Mouse (Mus musculus): ENCODE data around the gene Daw1. TPM values are rescaled to one million over a fixed set of nuclear protein-coding genes. Genes with fewer than 3 reads are reported as not detected.

The Daw1 gene
- polyA plus RNA-seq, 1 experiment from 2014 or later: 0.25 TPM

- Histone ChIP-seq H3K4me1 (no peaks in the 10 kb centered on the region), H3K36me3 (replicated peaks) (no peaks in the 10 kb centered on the region), H3K27me3 (ENCODE audit: poor library complexity, severe bottlenecking) (no peaks in the 10 kb centered on the region), H3K4me3 (no peak overlapping the region), H3K27ac (no peak overlapping the region), H3K9me3 (no peaks in the 10 kb centered on the region)
- no peak for DNase-seq (ENCODE audit: extremely low spot score, low spot score)
Observed at GRCm38 (mm10) chr1:83224423-83224960, 64.9 kb downstream of the Daw1 start.

GRCm38 (mm10) chr1:83227946-83228345 is 68.4 kb downstream of the Daw1 start:
- Histone ChIP-seq H3K27ac (no peak overlapping the region), H3K9me3 (no peaks in the 10 kb centered on the region), H3K4me3 (no peak overlapping the region), H3K27me3 (ENCODE audit: poor library complexity, severe bottlenecking) (no peaks in the 10 kb centered on the region), H3K36me3 (replicated peaks) (no peaks in the 10 kb centered on the region), H3K4me1 (no peaks in the 10 kb centered on the region)
- 73% methylated on average over 3 of the region's 3 CpGs for WGBS
- no peak for DNase-seq (ENCODE audit: extremely low spot score, low spot score)

GRCm38 (mm10) chr1:83248235-83248746 is 88.7 kb downstream of the Daw1 start:
- Histone ChIP-seq H3K4me3 (no peak overlapping the region), H3K4me1 (no peaks in the 10 kb centered on the region), H3K9me3 (no peaks in the 10 kb centered on the region), H3K36me3 (replicated peaks) (no peaks in the 10 kb centered on the region), H3K27me3 (ENCODE audit: poor library complexity, severe bottlenecking) (no peaks in the 10 kb centered on the region), H3K27ac (no peak overlapping the region)
- no peak for DNase-seq (ENCODE audit: extremely low spot score, low spot score)
- WGBS: 91% methylated on average over 1 of the region's 1 CpGs

GRCm38 (mm10) chr1:83251746-83252145 is 92.2 kb downstream of the Daw1 start:
- Histone ChIP-seq H3K9me3 (no peaks in the 10 kb centered on the region), H3K36me3 (replicated peaks) (no peaks in the 10 kb centered on the region), H3K4me3 (no peak overlapping the region), H3K27me3 (ENCODE audit: poor library complexity, severe bottlenecking) (no peaks in the 10 kb centered on the region), H3K27ac (no peak overlapping the region), H3K4me1 (no peaks in the 10 kb centered on the region)
- DNase-seq (ENCODE audit: extremely low spot score, low spot score): no peak
- 87% methylated on average over 1 of the region's 1 CpGs for WGBS

Other genes starting within 250 kb of the Daw1 start
- gene A030005L19Rik, start 246.4 kb upstream of the Daw1 start, polyA plus RNA-seq (2016; fragmentation: Nextera tagmentation; extraction: Ambion mirVana): not detected in 2 replicates
- gene A030014E15Rik, start 234.8 kb upstream of the Daw1 start, polyA plus RNA-seq (2016; fragmentation: Nextera tagmentation; extraction: Ambion mirVana): not detected in 2 replicates
- gene Gm6217, start 228.4 kb upstream of the Daw1 start, polyA plus RNA-seq (2016; fragmentation: Nextera tagmentation; extraction: Ambion mirVana): not detected in 2 replicates
- not detected in 2 replicates for gene A030003K21Rik, start 216.4 kb upstream of the Daw1 start, polyA plus RNA-seq (2016; fragmentation: Nextera tagmentation; extraction: Ambion mirVana)
- not detected in 2 replicates for gene Gm7544, start 203.7 kb upstream of the Daw1 start, polyA plus RNA-seq (2016; fragmentation: Nextera tagmentation; extraction: Ambion mirVana)
- not detected in 2 replicates for gene Gm47955, start 199.5 kb upstream of the Daw1 start, polyA plus RNA-seq (2016; fragmentation: Nextera tagmentation; extraction: Ambion mirVana)
- not detected in 2 replicates for gene Gm47959, start 159.2 kb upstream of the Daw1 start, polyA plus RNA-seq (2016; fragmentation: Nextera tagmentation; extraction: Ambion mirVana)
- 0.18 and 0.52 TPM in 2 replicates for gene Slc19a3, start 121.3 kb upstream of the Daw1 start, polyA plus RNA-seq (2016; fragmentation: Nextera tagmentation; extraction: Ambion mirVana)
- gene Krtap28-10, start 117.3 kb upstream of the Daw1 start, polyA plus RNA-seq (2016; fragmentation: Nextera tagmentation; extraction: Ambion mirVana): not detected in 2 replicates
- gene Gm47969, start 114.8 kb upstream of the Daw1 start, polyA plus RNA-seq (2016; fragmentation: Nextera tagmentation; extraction: Ambion mirVana): not detected in 2 replicates
- not detected in 2 replicates for gene A030005K14Rik, start 100.4 kb upstream of the Daw1 start, polyA plus RNA-seq (2016; fragmentation: Nextera tagmentation; extraction: Ambion mirVana)
- not detected in 2 replicates for gene Krtap28-13, start 98.8 kb upstream of the Daw1 start, polyA plus RNA-seq (2016; fragmentation: Nextera tagmentation; extraction: Ambion mirVana)
- not detected in 2 replicates for gene Ccl20, start 43.0 kb upstream of the Daw1 start, polyA plus RNA-seq (2016; fragmentation: Nextera tagmentation; extraction: Ambion mirVana)
- 0.22 and 0.34 TPM in 2 replicates for gene Sphkap, start 248.4 kb downstream of the Daw1 start, polyA plus RNA-seq (2016; fragmentation: Nextera tagmentation; extraction: Ambion mirVana)

All from forebrain, embryonic 10.5 days (tissue).